Mouse (Mus musculus) bone marrow, adult 2 months (tissue): ENCODE measurements around the gene Ubxn10. TPM values are rescaled to one million over a fixed set of nuclear protein-coding genes. Genes with fewer than 3 reads are reported as not detected.

Experiments used
- H3K27ac ChIP-seq: fragments of 200-500 bp; 2 replicates; pipeline ENCODE4 v1.5.1; 2012; ENCODE audit warnings: low read depth, mild to moderate bottlenecking, control low read depth, inconsistent platforms, low read length; ENCODE audit not compliant: control insufficient read depth, poor library complexity, insufficient read depth
- H3K4me1 ChIP-seq: fragments of 200-500 bp; 2 replicates; pipeline ENCODE4 v1.6.1; 2011; ENCODE audit warnings: low read length; ENCODE audit not compliant: control insufficient read depth, insufficient read depth
- H3K4me3 ChIP-seq: fragments of 200-500 bp; replicated peaks from 2 replicates; pipeline ENCODE3; 2011; ENCODE audit warnings: mild to moderate bottlenecking, low read depth, low read length, control low read depth; ENCODE audit not compliant: control insufficient read depth
- CTCF ChIP-seq: fragments of 200-500 bp; IDR thresholded peaks from 2 replicates; pipeline ENCODE4 v1.5.1; 2011; ENCODE audit warnings: low read length, control low read depth; ENCODE audit not compliant: control insufficient read depth, insufficient read depth
- POLR2A ChIP-seq: fragments of 200-500 bp; IDR thresholded peaks from 2 replicates; pipeline ENCODE4 v1.6.1; 2011; ENCODE audit warnings: low read depth, mild to moderate bottlenecking, control low read depth, low read length, borderline replicate concordance; ENCODE audit not compliant: control insufficient read depth
- WGBS: fragments of 180-500 bp; shearing (Covaris S2); methylation state at CpG from one replicate; pipeline ENCODE4 v1.1.7; 2018; 5-methylcytosine and 5-hydroxymethylcytosine counted together
- polyA plus RNA-seq: library from polyadenylated mRNA; stranded (reverse); fragments of >200 nt; gene quantifications from 2 replicates; pipeline ENCODE4 v1.2.4, GENCODE M21; 2011; ENCODE audit warnings: low replicate concordance; ENCODE audit not compliant: missing spikeins, insufficient read depth, insufficient read length

Gene Ubxn10
- polyA plus RNA-seq = not detected in 2 replicates

GRCm38 (mm10) chr4:138737031-138737430 is at the start of gene Ubxn10:
Gene Ubxn10, minus strand, starts transcription at chr4:138737167.
- Histone ChIP-seq H3K4me1 (no peaks in the 10 kb centered on the region), H3K4me3 (no peak within 1 kb of the TSS), H3K27ac (no peak within 1 kb of the TSS)
- TF ChIP-seq POLR2A (no peak), CTCF (no peak)
- WGBS = 51% methylated on average over 7 of the region's 7 CpGs

GRCm38 (mm10) chr4:138786141-138786540 is 49.2 kb upstream of the Ubxn10 start:
- WGBS = under 1% methylated on average over 4 of the region's 4 CpGs
- TF ChIP-seq POLR2A = no peak
- no peak for TF ChIP-seq CTCF
- Histone ChIP-seq H3K27ac (no peak overlapping the region), H3K4me3 (no peak overlapping the region), H3K4me1 (no peaks in the 10 kb centered on the region)

DNA sequence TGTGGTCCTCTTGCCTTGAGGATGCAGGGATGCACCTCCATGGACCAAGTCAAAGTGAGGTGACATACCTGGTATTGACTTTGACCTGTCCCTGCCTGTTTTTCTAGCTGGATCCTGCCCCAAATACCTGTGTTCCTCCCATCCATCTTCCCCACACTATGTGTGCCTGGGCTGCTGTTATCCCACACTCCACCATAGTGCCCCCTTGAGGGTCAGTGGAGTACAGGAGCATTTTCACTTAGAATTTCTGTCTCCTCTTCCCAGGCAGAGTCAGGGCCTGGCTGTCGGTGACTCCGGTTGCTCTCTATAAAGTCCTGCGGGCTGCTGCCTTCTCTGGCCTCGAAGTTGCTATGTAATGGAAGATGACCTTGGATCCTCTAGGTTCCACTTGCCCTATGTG is 48.8 kb upstream of the Ubxn10 start:
- 35% methylated on average over 4 of the region's 4 CpGs for WGBS
- Histone ChIP-seq H3K4me3 (no peak overlapping the region), H3K27ac (no peak overlapping the region), H3K4me1 (no peaks in the 10 kb centered on the region)
- no peak for TF ChIP-seq POLR2A
- no peak for TF ChIP-seq CTCF

DNA sequence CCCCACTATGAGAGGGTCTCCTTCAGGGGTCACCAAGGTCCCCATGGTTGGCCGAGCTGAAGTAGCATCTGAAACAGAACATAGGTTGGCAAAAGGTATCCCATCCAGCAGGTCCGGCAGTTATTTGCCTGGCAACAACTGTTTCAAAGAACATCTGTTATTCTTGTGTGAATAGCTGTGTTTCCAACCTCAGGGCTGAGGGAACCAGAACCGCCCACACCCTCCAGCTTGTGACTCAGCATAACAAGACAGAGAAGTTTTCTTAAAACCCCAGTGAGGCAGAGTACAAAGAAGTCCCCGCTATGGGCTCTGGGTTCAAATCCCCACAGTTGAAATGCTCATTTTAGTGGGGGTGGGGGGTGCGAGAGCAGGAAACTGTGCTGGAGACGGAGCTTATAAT is 45.1 kb upstream of the Ubxn10 start:
- TF ChIP-seq POLR2A (no peak), CTCF (no peak)
- WGBS = 69% methylated on average over 6 of the region's 6 CpGs
- H3K27ac ChIP-seq = no peak overlapping the region
- H3K4me3 ChIP-seq = no peak overlapping the region
- no peaks in the 10 kb centered on the region for H3K4me1 ChIP-seq

- 73% methylated on average over 5 of the region's 5 CpGs for WGBS
- no peak overlapping the region for H3K4me3 ChIP-seq
- no peaks in the 10 kb centered on the region for H3K4me1 ChIP-seq
- H3K27ac ChIP-seq = no peak overlapping the region
- TF ChIP-seq POLR2A (no peak), CTCF (no peak)
Measured at GRCm38 (mm10) chr4:138780300-138780699, 43.3 kb upstream of the Ubxn10 start.

GRCm38 (mm10) chr4:138777417-138778407 is 40.7 kb upstream of the Ubxn10 start:
- H3K27ac ChIP-seq = no peak overlapping the region
- no peak overlapping the region for H3K4me3 ChIP-seq
- H3K4me1 ChIP-seq = no peaks in the 10 kb centered on the region
- WGBS = 37% methylated on average over 20 of the region's 20 CpGs
- TF ChIP-seq CTCF = no peak
- TF ChIP-seq POLR2A = no peak

DNA sequence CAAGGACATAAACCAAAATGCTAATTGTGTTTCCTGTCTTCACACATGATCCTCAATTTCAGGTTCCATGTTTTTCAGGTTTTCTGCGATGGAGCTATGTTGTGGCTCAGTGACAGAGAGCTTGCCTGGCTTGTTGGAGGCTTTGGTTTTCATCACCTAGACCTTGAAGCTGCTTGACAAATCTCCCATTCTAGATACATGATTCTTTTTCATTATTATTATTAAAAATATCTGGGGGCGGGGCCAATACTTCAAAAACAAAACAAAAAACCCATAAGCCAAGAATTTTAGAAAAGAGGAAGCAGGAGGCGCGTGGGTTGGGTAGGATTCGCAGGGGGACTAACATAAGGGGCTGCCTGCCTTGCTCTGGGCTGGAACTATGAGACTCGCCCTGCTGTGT is 38.5 kb upstream of the Ubxn10 start, which contains the start of gene Pla2g2d:
Gene Pla2g2d (plus strand): TSS at position 301 of the 400 bp plus-strand sequence.
- H3K4me3 ChIP-seq = no peak within 1 kb of the TSS
- H3K4me1 ChIP-seq = no peaks in the 10 kb centered on the region
- 38% methylated on average over 6 of the region's 6 CpGs for WGBS
- H3K27ac ChIP-seq = no peak within 1 kb of the TSS
- TF ChIP-seq POLR2A (no peak), CTCF (no peak)

DNA sequence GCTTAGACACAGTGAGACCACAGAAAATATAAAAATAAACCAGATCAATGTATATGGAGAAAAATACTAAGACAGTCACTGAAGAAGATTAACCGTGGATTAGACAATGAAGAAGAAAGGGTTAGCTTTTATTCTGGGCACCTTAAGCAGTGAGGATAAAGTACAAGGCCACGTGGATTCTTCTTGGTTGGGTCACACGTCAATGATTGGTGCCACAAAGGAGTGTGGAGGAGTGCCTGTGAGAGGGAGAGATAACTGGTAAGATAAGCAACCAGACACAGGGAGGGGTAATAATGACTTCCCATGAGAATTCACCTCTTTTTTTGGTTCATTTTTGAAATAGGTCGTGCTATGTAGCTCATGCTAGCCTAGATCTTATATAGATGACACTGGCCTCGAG is 35.4 kb upstream of the Ubxn10 start:
- H3K27ac ChIP-seq = no peak overlapping the region
- TF ChIP-seq POLR2A (no peak), CTCF (no peak)
- no peak overlapping the region for H3K4me3 ChIP-seq
- no peaks in the 10 kb centered on the region for H3K4me1 ChIP-seq
- WGBS = 67% methylated on average over 5 of the region's 5 CpGs

GRCm38 (mm10) chr4:138771970-138772369 is 35.0 kb upstream of the Ubxn10 start:
- no peak for TF ChIP-seq CTCF
- TF ChIP-seq POLR2A = no peak
- WGBS = 83% methylated on average over 10 of the region's 10 CpGs
- H3K4me3 ChIP-seq = no peak overlapping the region
- H3K27ac ChIP-seq = no peak overlapping the region
- no peaks in the 10 kb centered on the region for H3K4me1 ChIP-seq
